Mouse (Mus musculus): ENCODE measurements around the gene Dmap1. TPM values are rescaled to one million over a fixed set of nuclear protein-coding genes. Genes with fewer than 3 reads are reported as not detected.

The Dmap1 gene
- 27.5 and 27.8 TPM in 2 replicates for polyA plus RNA-seq (2015; fragmentation: Nextera tagmentation; extraction: Ambion mirVana)

GRCm38 (mm10) chr4:117681931-117682461 lies at the start of gene Dmap1:
Dmap1 (minus strand) TSS chr4:117682273.
- Histone ChIP-seq H3K27ac (replicated peaks) (peak within 1 kb of the TSS; percentile 63; the same call in 1 of the 2 replicates), H3K27me3 (ENCODE audit: control insufficient read depth, insufficient read depth, low read length) (no peaks in the 10 kb centered on the region), H3K36me3 (ENCODE audit: control insufficient read depth, insufficient read depth, low read length) (peaks cover 4% of the 10 kb centered on the region; the same call in 1 of the 2 replicates), H3K4me2 (replicated peaks; ENCODE audit: low read depth) (peak within 1 kb of the TSS; percentile 91), H3K4me1 (replicated peaks; ENCODE audit: control insufficient read depth, insufficient read depth) (no peaks in the 10 kb centered on the region), H3K9ac (ENCODE audit: low read length) (peak within 1 kb of the TSS; percentile 87), H3K9me3 (ENCODE audit: control insufficient read depth, low read length) (no peaks in the 10 kb centered on the region), H3K4me3 (ENCODE audit: low read depth, low read length) (peak within 1 kb of the TSS; percentile 80)
- TF ChIP-seq CTCF (IDR thresholded peaks at IDR 0.05; ENCODE audit: low read depth) (peak; percentile 12; the same call in 1 of the 2 replicates), EP300 (optimal IDR thresholded peaks at IDR 0.05) (no peak)
- ATAC-seq (ENCODE audit: low FRiP score, low TSS enrichment) (peak; percentile 90), DNase-seq (ENCODE audit: low spot score) (peak; percentile 88)
- WGBS: 0% methylated on average over 33 of the region's 33 CpGs

- ATAC-seq (ENCODE audit: low FRiP score, low TSS enrichment): no peak
- TF ChIP-seq CTCF (IDR thresholded peaks at IDR 0.05; ENCODE audit: low read depth): no peak
- no peak for TF ChIP-seq EP300 (optimal IDR thresholded peaks at IDR 0.05)
- Histone ChIP-seq H3K27ac (replicated peaks) (no peak within 1 kb of the TSS), H3K36me3 (ENCODE audit: control insufficient read depth, insufficient read depth, low read length) (no peaks in the 10 kb centered on the region), H3K4me1 (replicated peaks; ENCODE audit: control insufficient read depth, insufficient read depth) (no peaks in the 10 kb centered on the region), H3K27me3 (ENCODE audit: control insufficient read depth, insufficient read depth, low read length) (no peaks in the 10 kb centered on the region), H3K4me2 (replicated peaks; ENCODE audit: low read depth) (no peak within 1 kb of the TSS), H3K9me3 (ENCODE audit: control insufficient read depth, low read length) (no peaks in the 10 kb centered on the region), H3K9ac (ENCODE audit: low read length) (no peak within 1 kb of the TSS), H3K4me3 (ENCODE audit: low read depth, low read length) (no peak within 1 kb of the TSS)
- DNase-seq (ENCODE audit: low spot score): no peak
- 79% methylated on average over 1 of the region's 1 CpGs for WGBS
Measured at GRCm38 (mm10) chr4:117724112-117724511, 42.0 kb upstream of the Dmap1 start, which contains the start of gene Gm12845. Gm12845 (plus strand) TSS chr4:117724412.

GRCm38 (mm10) chr4:117713303-117714098 lies 31.4 kb upstream of the Dmap1 start:
- no peak for TF ChIP-seq EP300 (optimal IDR thresholded peaks at IDR 0.05)
- TF ChIP-seq CTCF (IDR thresholded peaks at IDR 0.05; ENCODE audit: low read depth): no peak
- ATAC-seq (ENCODE audit: low FRiP score, low TSS enrichment): no peak

GRCm38 (mm10) chr4:117712314-117712713 lies 30.2 kb upstream of the Dmap1 start:
- WGBS: 83% methylated on average over 3 of the region's 3 CpGs

More at GRCm38 (mm10) chr4:117713303-117714098, 31.4 kb upstream of the Dmap1 start:
- Histone ChIP-seq H3K27ac (replicated peaks) (no peak overlapping the region), H3K27me3 (ENCODE audit: control insufficient read depth, insufficient read depth, low read length) (no peaks in the 10 kb centered on the region), H3K36me3 (ENCODE audit: control insufficient read depth, insufficient read depth, low read length) (no peaks in the 10 kb centered on the region), H3K9me3 (ENCODE audit: control insufficient read depth, low read length) (no peaks in the 10 kb centered on the region), H3K4me1 (replicated peaks; ENCODE audit: control insufficient read depth, insufficient read depth) (no peaks in the 10 kb centered on the region), H3K9ac (ENCODE audit: low read length) (no peak overlapping the region), H3K4me2 (replicated peaks; ENCODE audit: low read depth) (no peak overlapping the region), H3K4me3 (ENCODE audit: low read depth, low read length) (no peak overlapping the region)
- peak; percentile 30 for DNase-seq (ENCODE audit: low spot score)
- 51% methylated on average over 6 of the region's 6 CpGs for WGBS

GRCm38 (mm10) chr4:117708780-117709550 lies 26.9 kb upstream of the Dmap1 start:
- H3K27ac ChIP-seq (replicated peaks): no peak overlapping the region

More at GRCm38 (mm10) chr4:117712314-117712713, 30.2 kb upstream of the Dmap1 start:
- ATAC-seq (ENCODE audit: low FRiP score, low TSS enrichment) (no peak), DNase-seq (ENCODE audit: low spot score) (no peak)
- Histone ChIP-seq H3K9me3 (ENCODE audit: control insufficient read depth, low read length) (no peaks in the 10 kb centered on the region), H3K4me1 (replicated peaks; ENCODE audit: control insufficient read depth, insufficient read depth) (no peaks in the 10 kb centered on the region), H3K9ac (ENCODE audit: low read length) (no peak overlapping the region), H3K4me3 (ENCODE audit: low read depth, low read length) (no peak overlapping the region), H3K27me3 (ENCODE audit: control insufficient read depth, insufficient read depth, low read length) (no peaks in the 10 kb centered on the region), H3K4me2 (replicated peaks; ENCODE audit: low read depth) (no peak overlapping the region), H3K27ac (replicated peaks) (no peak overlapping the region), H3K36me3 (ENCODE audit: control insufficient read depth, insufficient read depth, low read length) (no peaks in the 10 kb centered on the region)
- TF ChIP-seq CTCF (IDR thresholded peaks at IDR 0.05; ENCODE audit: low read depth): no peak
- no peak for TF ChIP-seq EP300 (optimal IDR thresholded peaks at IDR 0.05)

More at GRCm38 (mm10) chr4:117708780-117709550, 26.9 kb upstream of the Dmap1 start:
- ATAC-seq (ENCODE audit: low FRiP score, low TSS enrichment) (peak; percentile 14; the same call in 1 of the 2 replicates), DNase-seq (ENCODE audit: low spot score) (no peak)
- no peak overlapping the region for H3K9ac ChIP-seq (ENCODE audit: low read length)
- no peaks in the 10 kb centered on the region for H3K27me3 ChIP-seq (ENCODE audit: control insufficient read depth, insufficient read depth, low read length)
- H3K36me3 ChIP-seq (ENCODE audit: control insufficient read depth, insufficient read depth, low read length): no peaks in the 10 kb centered on the region
- H3K9me3 ChIP-seq (ENCODE audit: control insufficient read depth, low read length): no peaks in the 10 kb centered on the region
- no peak overlapping the region for H3K4me2 ChIP-seq (replicated peaks; ENCODE audit: low read depth)
- H3K4me1 ChIP-seq (replicated peaks; ENCODE audit: control insufficient read depth, insufficient read depth): no peaks in the 10 kb centered on the region
- TF ChIP-seq EP300 (optimal IDR thresholded peaks at IDR 0.05) (no peak), CTCF (IDR thresholded peaks at IDR 0.05; ENCODE audit: low read depth) (no peak)
- WGBS: 49% methylated on average over 3 of the region's 3 CpGs
- H3K4me3 ChIP-seq (ENCODE audit: low read depth, low read length): no peak overlapping the region
